Mouse (Mus musculus) heart, adult 9 months (tissue): ENCODE measurements at regions not wholly inside any gene's neighbourhood (a gene's known extent, or its start where the extent isn't known, plus 50 kb on each side); places are given as distances from the start of the nearest gene placed in this dataset.
A peak's percentile ranks its signal among the peaks of the same experiment; 100 is the strongest.
"Not testable (repeated sequence)": the region's sequence is repeated elsewhere in the genome, so short reads cannot be mapped to it uniquely, and the experiment has no call there.

Source experiments
- DNase-seq, 2 experiments: peaks; one replicate each; pipeline ENCODE4 v3.0.0; 2022; ENCODE audit warnings: low spot score in 2 of 2

DNA sequence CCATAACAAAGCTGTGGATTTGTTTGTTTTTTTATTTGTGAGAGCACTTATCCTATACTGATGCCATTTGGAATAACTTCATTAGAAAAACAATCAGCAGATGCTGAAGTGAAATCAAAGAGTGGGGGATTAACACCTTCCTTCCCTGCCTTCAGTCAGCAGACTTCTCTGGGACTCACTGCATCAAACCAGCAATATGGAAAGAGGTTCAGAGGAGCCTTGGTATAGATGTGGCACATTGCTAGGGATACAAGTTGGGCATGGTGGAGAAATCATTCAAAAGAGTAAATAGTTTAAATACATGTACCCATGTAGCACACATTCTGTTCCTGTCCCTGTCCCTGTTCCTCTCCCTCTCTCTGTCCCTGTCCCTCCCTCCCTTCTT, 364.0 kb upstream of the Rgs18 start:
- DNase-seq = no peak

DNA sequence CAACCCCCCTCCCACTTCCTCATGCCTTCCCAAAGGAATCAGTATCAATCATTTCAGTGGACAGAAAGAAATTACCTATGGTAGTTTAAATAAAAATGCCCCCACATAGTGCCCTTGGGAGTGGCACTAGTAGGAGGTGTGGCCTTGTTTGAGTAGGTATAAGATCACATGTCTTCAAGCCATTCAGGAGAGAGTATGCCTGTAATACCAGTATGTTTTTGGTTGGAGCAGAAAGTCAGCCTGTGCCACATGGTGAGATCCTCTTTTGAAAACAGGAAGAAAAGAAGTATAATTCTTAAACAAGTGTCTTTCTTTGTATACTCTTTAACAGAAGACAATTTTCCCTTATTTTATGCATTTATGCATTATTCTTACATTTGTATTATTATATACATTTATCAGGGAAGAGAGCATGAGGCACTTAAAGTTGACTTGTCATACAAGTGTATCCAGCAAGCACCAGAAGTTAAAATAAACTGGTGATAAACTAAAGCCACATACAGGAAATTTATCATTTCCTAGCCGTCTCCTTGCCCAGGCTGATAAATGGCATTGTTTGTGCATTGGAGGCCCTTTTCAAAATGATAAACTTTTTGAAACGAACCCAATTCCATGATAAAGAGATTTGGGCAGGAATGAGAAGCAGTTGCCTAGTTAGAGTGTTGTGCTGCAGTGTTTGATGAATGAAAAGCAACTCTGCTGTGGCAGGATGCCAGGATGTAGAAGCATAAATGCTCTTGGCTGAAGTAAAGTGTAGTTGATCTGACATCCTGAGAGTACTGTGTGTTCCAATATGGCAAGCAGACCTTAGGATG, 363.4 kb upstream of the Rgs18 start:
- no peak for DNase-seq

DNA sequence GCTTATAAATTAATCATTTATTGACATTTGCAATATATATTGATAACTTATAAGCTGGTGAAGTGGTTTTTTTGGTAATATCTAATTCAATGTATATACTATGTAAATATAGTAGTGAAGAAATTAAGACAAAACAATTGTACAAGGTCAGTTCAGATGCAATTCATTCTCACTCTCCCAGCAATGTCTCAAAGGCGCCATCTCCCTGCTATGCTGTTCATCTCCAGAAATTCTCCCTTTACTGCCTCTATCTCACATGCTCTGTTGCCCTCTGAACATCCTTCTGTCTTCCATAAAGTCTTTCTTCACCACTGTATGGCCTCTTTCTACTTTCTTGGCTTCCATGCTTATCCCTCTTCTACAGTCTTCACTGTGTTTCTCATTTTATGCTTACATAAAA, 355.8 kb upstream of the Rgs18 start:
- no peak for DNase-seq

DNA sequence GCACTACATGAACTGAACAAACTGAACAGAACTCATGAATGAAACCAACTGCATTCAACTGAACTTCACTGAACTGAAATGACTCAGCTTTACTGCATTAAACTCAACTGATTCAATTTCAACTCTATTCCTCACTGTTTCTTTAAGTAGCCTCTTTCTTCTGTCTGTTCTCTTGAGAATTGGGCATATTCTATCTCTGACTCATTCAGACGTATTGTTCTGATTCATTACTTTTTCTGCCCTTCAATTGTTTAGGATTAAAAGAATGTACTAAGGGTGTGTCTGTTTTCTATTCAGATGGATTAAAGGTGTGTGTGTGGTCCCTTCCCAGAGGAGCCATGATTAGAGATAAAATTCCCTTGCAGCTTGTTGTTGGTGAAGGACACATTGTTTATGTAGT, 337.9 kb upstream of the Rgs18 start:
- no peak for DNase-seq

DNA sequence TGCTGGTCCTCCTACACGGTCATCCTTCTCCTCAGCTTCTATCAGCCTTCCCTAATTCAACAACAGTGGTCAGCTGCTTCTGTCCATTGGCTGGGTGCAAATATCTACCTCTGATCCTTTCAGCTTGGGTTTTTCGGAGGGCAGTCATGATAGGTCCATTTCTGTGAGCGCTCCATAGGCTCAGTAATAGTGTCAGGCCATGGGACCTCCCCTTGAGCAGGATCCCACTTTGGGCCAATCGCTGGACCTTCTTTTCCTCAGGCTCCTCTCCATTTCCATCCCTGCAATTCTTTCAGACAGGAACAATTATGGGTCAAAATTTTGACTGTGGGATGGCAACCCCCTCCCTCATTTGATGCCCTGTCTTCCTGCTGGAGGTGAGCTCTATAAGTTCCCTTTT, 331.5 kb upstream of the Rgs18 start:
- DNase-seq = not testable (repeated sequence)

DNA sequence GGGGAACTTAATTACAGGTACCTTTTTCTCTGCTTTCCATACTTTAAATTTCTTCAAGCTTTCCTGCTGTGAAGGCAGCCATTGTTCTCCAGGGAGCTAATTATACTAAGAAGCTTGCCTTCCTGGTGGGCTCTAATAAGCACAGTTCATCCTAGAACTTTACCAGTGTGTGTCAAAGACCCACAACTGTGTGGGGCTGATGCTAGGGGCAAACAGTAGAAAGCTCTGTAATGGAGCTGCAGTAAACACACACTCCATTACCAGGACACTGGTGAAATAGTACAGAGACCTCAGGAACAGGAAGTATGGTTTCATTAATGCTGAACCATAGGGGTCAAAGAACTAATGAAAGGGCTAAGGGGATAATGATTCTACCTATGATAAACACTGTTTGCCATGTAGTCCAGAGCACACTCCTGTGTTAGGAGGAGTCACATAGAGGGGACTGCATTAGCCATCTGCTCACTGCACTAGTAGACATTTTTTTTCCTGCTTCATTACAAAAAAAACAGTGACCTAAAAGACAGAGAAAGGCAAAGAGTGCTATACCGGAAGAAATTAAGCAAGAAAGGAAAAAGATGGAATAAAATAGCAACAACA, 290.1 kb upstream of the Rgs18 start:
- DNase-seq = no peak

DNA sequence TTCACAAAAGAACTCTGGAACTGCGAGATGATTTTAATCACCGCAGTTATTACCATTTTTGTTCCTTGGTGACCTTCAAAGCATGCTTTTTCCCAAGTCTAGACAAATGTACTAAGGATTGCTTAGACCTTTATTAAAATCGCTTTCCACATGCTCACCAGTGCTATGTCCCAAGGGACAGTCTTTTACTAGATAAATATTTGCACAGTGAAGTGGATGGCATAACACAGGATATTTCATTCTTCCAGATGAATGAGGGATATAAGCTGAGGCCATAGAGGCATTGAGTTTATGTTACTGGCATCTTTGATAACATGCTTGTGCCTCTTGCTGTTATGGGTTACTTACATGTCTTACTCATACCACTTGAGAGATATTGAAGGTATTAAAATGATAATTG, 289.1 kb upstream of the Rgs18 start:
- no peak for DNase-seq

DNA sequence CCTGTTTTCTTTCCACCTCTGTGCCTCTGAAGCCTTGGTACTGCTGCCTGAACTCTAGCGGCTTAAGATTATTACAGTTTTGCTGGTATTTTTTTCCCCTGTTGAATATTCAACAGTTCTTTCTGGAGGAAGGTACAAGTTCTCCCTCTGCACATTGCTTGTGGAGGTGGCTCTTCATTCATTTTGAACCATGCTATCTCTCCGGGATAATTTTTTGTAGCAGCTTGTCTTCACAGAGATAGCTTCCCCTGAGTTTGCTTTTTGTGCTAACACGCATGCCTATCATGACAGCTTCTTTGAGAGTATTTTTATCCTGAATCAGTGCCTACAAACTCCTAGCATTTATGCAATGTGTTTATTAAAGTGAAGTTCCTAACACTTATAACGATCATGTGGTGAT, 240.4 kb upstream of the Rgs18 start:
- no peak for DNase-seq

DNA sequence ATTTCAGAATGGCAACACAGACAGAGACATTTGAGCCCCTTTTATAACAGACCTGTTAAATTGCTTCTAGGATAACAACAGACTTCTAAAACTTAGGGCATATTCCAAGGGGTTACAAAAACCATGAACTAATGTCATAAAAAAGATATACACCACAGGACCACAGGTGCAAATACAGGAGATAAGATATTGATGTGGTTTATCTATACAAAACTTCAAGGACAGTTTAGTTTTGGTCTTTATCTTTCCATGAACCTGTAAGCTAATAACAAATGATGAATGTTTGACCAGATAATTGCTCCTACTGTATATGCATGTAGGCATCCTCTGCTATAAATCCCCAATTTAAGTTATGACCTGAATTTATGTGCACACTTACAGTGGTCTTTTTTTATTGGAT, 235.6 kb upstream of the Rgs18 start:
- DNase-seq = no peak

DNA sequence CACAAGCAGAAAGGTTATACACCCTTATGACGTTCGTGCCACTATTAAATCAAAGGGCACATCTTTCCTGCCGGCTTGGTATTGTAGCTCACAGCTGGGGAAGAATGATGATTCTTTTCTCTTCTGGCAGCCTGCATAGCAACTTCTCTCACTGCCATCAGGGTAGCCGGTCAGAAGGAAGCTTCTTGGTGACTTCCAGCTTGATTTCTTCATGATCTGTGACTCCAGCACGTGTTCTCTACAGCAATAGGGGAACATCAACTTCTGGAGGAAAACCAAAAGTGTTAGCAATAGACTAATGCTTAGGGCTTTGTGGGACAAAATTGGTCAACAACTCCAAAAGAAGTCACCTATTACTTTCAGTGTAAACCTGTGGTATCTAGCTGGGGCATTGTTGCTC, 202.9 kb upstream of the Rgs18 start:
- no peak for DNase-seq

DNA sequence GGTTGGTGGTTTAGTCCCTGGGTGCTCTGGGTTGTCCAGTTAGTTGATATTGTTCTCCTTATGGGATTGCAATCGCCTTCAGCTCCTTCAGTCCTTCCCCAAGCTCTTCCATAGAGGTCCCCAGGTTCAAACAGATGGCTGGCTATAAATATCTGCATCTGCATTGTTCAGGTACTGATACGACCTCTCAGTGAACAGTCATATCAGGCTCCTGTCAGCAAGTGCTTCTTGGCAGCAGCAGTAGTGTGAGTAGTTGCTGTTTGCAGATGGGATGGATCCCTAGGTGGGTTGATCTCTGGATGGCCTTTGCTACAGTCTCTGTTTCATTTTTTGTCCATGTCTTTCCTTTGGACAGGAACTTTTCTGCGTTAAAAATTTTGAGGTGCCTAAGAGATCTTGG, 190.5 kb upstream of the Rgs18 start:
- DNase-seq = no peak

DNA sequence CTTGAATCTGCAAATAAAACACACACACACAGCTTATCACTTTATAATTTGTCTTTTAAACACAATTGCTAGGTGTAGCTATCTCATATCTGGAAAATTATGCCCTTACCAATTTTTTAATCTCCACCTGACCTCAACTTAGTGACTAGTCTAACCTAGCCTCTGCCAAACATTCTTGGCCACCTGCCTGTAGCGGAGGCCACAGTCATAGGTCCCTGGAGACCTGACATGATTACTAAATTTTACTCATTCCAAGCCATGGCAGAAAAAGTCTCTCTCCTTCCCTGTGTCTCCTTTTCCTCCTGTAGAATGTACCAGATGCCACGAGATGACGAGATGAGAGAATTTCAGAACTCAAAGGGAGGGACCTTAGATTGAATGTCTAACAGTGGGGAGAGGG, 163.8 kb upstream of the Rgs18 start:
- no peak for DNase-seq

DNA sequence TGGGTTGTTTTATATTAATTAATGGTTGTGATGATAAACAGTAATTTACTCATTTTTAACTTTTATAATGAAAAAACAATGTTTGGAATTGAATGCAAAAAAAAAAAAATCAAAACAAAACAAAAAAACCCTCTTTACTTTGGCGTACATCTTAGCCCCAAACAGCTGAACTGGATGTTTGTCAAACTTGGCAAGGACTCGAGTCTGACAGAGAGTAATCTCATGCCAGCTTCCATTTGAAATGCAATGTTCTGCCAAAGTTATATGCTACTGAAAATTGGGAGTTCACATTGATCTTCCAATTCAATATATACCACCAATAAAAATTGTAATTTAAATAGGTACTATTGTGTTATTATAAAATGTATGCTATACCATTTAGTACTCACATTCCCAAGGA, 150.9 kb upstream of the Rgs18 start:
- DNase-seq = no peak

DNA sequence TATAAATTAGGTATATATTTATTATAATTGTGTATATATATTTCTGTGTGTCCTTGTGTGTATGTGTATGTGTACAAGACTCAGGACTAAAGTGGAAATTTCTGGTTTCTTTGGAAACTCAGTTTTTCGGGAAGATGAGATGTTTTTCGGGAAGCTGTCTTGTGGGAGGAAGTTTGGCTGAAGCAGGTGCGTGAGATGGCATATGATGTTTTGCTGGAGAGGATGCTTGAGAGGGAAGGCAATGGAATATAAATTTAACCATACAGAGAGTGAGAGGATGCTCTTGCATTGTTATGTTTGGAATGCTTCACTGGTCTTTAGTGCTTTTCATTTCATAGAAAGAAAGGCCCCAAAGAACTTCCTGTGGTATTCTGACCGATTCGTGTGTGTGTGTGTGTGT, 141.3 kb upstream of the Rgs18 start:
- no peak for DNase-seq

DNA sequence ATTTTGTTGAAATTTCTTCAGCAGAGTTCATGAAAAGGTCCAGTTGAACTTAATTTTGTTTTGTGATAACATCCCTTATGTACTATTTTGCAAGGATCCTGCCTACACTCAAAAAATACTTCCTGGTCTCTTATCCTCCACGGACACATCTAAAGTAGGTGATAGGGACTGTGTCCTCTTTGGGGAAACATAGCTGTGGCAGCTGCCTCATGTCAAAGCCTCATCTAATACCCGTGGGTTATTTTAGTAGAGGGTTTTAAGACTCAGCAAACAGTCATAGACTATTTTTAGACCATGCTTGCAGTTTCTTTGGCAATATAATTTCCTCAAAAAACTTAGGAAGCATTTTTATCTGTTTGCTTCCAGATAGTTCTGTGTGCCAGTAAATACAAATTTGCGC, 127.8 kb upstream of the Rgs18 start:
- peak; percentile 6 to 7 for DNase-seq

DNA sequence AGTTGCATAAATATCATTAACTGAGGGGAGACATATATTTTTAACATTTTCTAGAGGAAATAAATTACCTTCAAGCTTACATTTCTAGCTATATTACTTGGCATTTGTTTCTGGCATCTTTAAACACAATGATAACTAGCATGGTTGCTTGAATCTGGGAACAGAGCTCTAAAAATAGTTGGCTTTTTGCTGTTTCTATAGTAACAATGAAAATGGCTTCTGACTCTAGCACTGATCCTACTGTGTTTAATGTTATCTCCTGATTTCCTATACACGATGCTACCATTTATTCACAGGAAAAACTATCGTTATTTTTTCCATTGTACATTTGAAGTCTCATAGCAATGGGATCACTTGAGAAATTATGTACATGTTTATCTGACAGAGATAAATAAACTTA, 108.4 kb upstream of the Rgs18 start:
- DNase-seq = no peak

DNA sequence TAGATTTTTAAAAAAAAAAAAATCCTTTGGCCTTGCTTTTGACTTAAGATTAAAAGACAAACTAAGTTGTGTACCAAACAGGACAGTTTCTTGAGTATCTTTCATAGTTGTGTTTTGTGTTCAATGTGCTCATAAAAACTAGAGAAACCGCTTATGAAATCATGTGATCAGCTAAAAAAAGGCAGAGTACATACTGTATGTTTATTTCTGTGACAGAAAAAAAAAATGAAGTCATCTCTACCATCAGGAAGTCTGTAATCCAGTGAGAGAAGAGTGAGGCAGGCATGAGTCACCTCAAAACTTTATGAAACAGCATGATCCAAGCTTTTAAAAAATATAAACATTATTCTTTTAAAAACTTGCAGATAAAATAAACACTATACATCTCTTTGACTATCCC, 86.9 kb upstream of the Rgs18 start:
- no peak for DNase-seq
